Mouse (Mus musculus): ENCODE results near the gene Babam2. TPM values are rescaled to one million over a fixed set of nuclear protein-coding genes. Genes with fewer than 3 reads are reported as not detected.

The Babam2 gene
- polyA plus RNA-seq, 1 experiment from 2014 or later = 32.2 TPM

GRCm38 (mm10) chr5:32074053-32074452 is 376.6 kb downstream of the Babam2 start:
- H3K4me3 ChIP-seq = no peak overlapping the region
- no peak overlapping the region for H3K9ac ChIP-seq
- peaks cover 11% of the 10 kb centered on the region for H3K4me1 ChIP-seq
- H3K27me3 ChIP-seq = no peaks in the 10 kb centered on the region
- H3K4me2 ChIP-seq (replicated peaks) = no peak overlapping the region
- ATAC-seq (ENCODE audit: insufficient number of reproducible peaks, insufficient read depth, low FRiP score, low TSS enrichment) = no peak
- H3K36me3 ChIP-seq = no peaks in the 10 kb centered on the region
- 91% methylated on average over 3 of the region's 3 CpGs for WGBS
- H3K9me3 ChIP-seq = no peaks in the 10 kb centered on the region
- no peak overlapping the region for H3K27ac ChIP-seq

- Histone ChIP-seq H3K27me3 (no peaks in the 10 kb centered on the region), H3K9me3 (no peaks in the 10 kb centered on the region), H3K36me3 (no peaks in the 10 kb centered on the region), H3K4me2 (replicated peaks) (no peak overlapping the region), H3K4me3 (no peak overlapping the region), H3K4me1 (peaks cover 24% of the 10 kb centered on the region), H3K9ac (no peak overlapping the region), H3K27ac (no peak overlapping the region)
- WGBS = 88% methylated on average over 3 of the region's 3 CpGs
- ATAC-seq (ENCODE audit: insufficient number of reproducible peaks, insufficient read depth, low FRiP score, low TSS enrichment) = no peak
These were observed 379.7 kb downstream of the Babam2 start for GRCm38 (mm10) chr5:32077139-32077538.

- no peak overlapping the region for H3K9ac ChIP-seq
- H3K4me2 ChIP-seq (replicated peaks) = no peak overlapping the region
- peak overlapping the region; percentile 17; the same call in 1 of the 2 replicates for H3K27ac ChIP-seq
- no peaks in the 10 kb centered on the region for H3K27me3 ChIP-seq
- H3K4me3 ChIP-seq = no peak overlapping the region
- peaks cover 24% of the 10 kb centered on the region for H3K4me1 ChIP-seq
- WGBS = 43% methylated on average over 4 of the region's 4 CpGs
- no peak for ATAC-seq (ENCODE audit: insufficient number of reproducible peaks, insufficient read depth, low FRiP score, low TSS enrichment)
- no peaks in the 10 kb centered on the region for H3K9me3 ChIP-seq
- no peaks in the 10 kb centered on the region for H3K36me3 ChIP-seq
These were observed 381.5 kb downstream of the Babam2 start for GRCm38 (mm10) chr5:32078986-32079385.

- H3K27me3 ChIP-seq = no peaks in the 10 kb centered on the region
- 0 out of 2 replicates have a peak, but pooled peaks cover under 1% of the 10 kb centered on the region for H3K36me3 ChIP-seq
- no peak overlapping the region for H3K4me2 ChIP-seq (replicated peaks)
- H3K9ac ChIP-seq = no peak overlapping the region
- H3K4me3 ChIP-seq = no peak overlapping the region
- no peaks in the 10 kb centered on the region for H3K9me3 ChIP-seq
- 0 out of 2 replicates have a peak overlapping the region, but pooled peaks have one; percentile 41 for H3K27ac ChIP-seq
- ATAC-seq (ENCODE audit: insufficient number of reproducible peaks, insufficient read depth, low FRiP score, low TSS enrichment) = no peak
- H3K4me1 ChIP-seq = peaks cover 24% of the 10 kb centered on the region
- 41% methylated on average over 7 of the region's 7 CpGs for WGBS
These were observed 383.2 kb downstream of the Babam2 start for GRCm38 (mm10) chr5:32080490-32081219.

- WGBS = 76% methylated on average over 10 of the region's 10 CpGs
- no peak overlapping the region for H3K4me2 ChIP-seq (replicated peaks)
- no peaks in the 10 kb centered on the region for H3K27me3 ChIP-seq
- peak overlapping the region; percentile 78 for H3K27ac ChIP-seq
- H3K9ac ChIP-seq = no peak overlapping the region
- no peak overlapping the region for H3K4me3 ChIP-seq
- H3K36me3 ChIP-seq = 0 out of 2 replicates have a peak, but pooled peaks cover 6% of the 10 kb centered on the region
- peaks cover 13% of the 10 kb centered on the region for H3K4me1 ChIP-seq
- no peak for ATAC-seq (ENCODE audit: insufficient number of reproducible peaks, insufficient read depth, low FRiP score, low TSS enrichment)
- H3K9me3 ChIP-seq = no peaks in the 10 kb centered on the region
These were observed 386.9 kb downstream of the Babam2 start for GRCm38 (mm10) chr5:32084401-32084804.

- Histone ChIP-seq H3K4me1 (peaks cover 6% of the 10 kb centered on the region), H3K27me3 (no peaks in the 10 kb centered on the region), H3K4me2 (replicated peaks) (no peak overlapping the region), H3K27ac (no peak overlapping the region), H3K4me3 (no peak overlapping the region), H3K9ac (no peak overlapping the region), H3K9me3 (no peaks in the 10 kb centered on the region), H3K36me3 (0 out of 2 replicates have a peak, but pooled peaks cover 6% of the 10 kb centered on the region)
- no peak for ATAC-seq (ENCODE audit: insufficient number of reproducible peaks, insufficient read depth, low FRiP score, low TSS enrichment)
- WGBS = 88% methylated on average over 2 of the region's 2 CpGs
These were observed 388.1 kb downstream of the Babam2 start for GRCm38 (mm10) chr5:32085566-32085965.

GRCm38 (mm10) chr5:32085971-32086370 is 388.5 kb downstream of the Babam2 start:
- Histone ChIP-seq H3K27me3 (no peaks in the 10 kb centered on the region), H3K4me2 (replicated peaks) (no peak overlapping the region), H3K27ac (no peak overlapping the region), H3K9ac (no peak overlapping the region), H3K9me3 (no peaks in the 10 kb centered on the region), H3K4me1 (peaks cover 2% of the 10 kb centered on the region), H3K36me3 (0 out of 2 replicates have a peak, but pooled peaks cover 6% of the 10 kb centered on the region), H3K4me3 (no peak overlapping the region)
- no peak for ATAC-seq (ENCODE audit: insufficient number of reproducible peaks, insufficient read depth, low FRiP score, low TSS enrichment)
- 95% methylated on average over 2 of the region's 2 CpGs for WGBS

GRCm38 (mm10) chr5:32086526-32087090 is 389.1 kb downstream of the Babam2 start:
- no peaks in the 10 kb centered on the region for H3K4me1 ChIP-seq
- no peak overlapping the region for H3K4me3 ChIP-seq
- no peak for ATAC-seq (ENCODE audit: insufficient number of reproducible peaks, insufficient read depth, low FRiP score, low TSS enrichment)
- H3K9ac ChIP-seq = no peak overlapping the region
- 0 out of 2 replicates have a peak, but pooled peaks cover 6% of the 10 kb centered on the region for H3K36me3 ChIP-seq
- whole genome bisulfite sequencing = 82% methylated on average over 6 of the region's 6 CpGs
- H3K27me3 ChIP-seq = no peaks in the 10 kb centered on the region
- H3K4me2 ChIP-seq (replicated peaks) = no peak overlapping the region
- no peaks in the 10 kb centered on the region for H3K9me3 ChIP-seq
- no peak overlapping the region for H3K27ac ChIP-seq

GRCm38 (mm10) chr5:32089481-32089880 is 392.0 kb downstream of the Babam2 start:
- no peaks in the 10 kb centered on the region for H3K4me1 ChIP-seq
- no peaks in the 10 kb centered on the region for H3K27me3 ChIP-seq
- H3K9me3 ChIP-seq = no peaks in the 10 kb centered on the region
- no peak overlapping the region for H3K4me3 ChIP-seq
- no peak for ATAC-seq (ENCODE audit: insufficient number of reproducible peaks, insufficient read depth, low FRiP score, low TSS enrichment)
- 0 out of 2 replicates have a peak overlapping the region, but pooled peaks have one; percentile 13 for H3K9ac ChIP-seq
- 0 out of 2 replicates have a peak, but pooled peaks cover 6% of the 10 kb centered on the region for H3K36me3 ChIP-seq
- 43% methylated on average over 5 of the region's 5 CpGs for WGBS
- H3K4me2 ChIP-seq (replicated peaks) = no peak overlapping the region
- no peak overlapping the region for H3K27ac ChIP-seq

- ATAC-seq (ENCODE audit: insufficient number of reproducible peaks, insufficient read depth, low FRiP score, low TSS enrichment) = no peak
These were observed 394.8 kb downstream of the Babam2 start for GRCm38 (mm10) chr5:32092281-32092680.

GRCm38 (mm10) chr5:32098691-32099090 is 401.2 kb downstream of the Babam2 start:
- 73% methylated on average over 3 of the region's 3 CpGs for WGBS
- Histone ChIP-seq H3K9ac (no peak overlapping the region), H3K36me3 (no peaks in the 10 kb centered on the region), H3K4me1 (peaks cover 20% of the 10 kb centered on the region), H3K27me3 (no peaks in the 10 kb centered on the region), H3K4me3 (no peak overlapping the region), H3K4me2 (replicated peaks) (no peak overlapping the region), H3K27ac (no peak overlapping the region), H3K9me3 (no peaks in the 10 kb centered on the region)
- no peak for ATAC-seq (ENCODE audit: insufficient number of reproducible peaks, insufficient read depth, low FRiP score, low TSS enrichment)

More at GRCm38 (mm10) chr5:32092281-32092680, 394.8 kb downstream of the Babam2 start:
- Histone ChIP-seq H3K9me3 (no peaks in the 10 kb centered on the region), H3K27me3 (no peaks in the 10 kb centered on the region), H3K27ac (no peak overlapping the region), H3K9ac (no peak overlapping the region), H3K4me3 (no peak overlapping the region), H3K36me3 (no peaks in the 10 kb centered on the region), H3K4me2 (replicated peaks) (no peak overlapping the region), H3K4me1 (no peaks in the 10 kb centered on the region)

- ATAC-seq (ENCODE audit: insufficient number of reproducible peaks, insufficient read depth, low FRiP score, low TSS enrichment) = peak; percentile 49; the same call in 1 of the 2 replicates
- H3K9me3 ChIP-seq = no peaks in the 10 kb centered on the region
- no peaks in the 10 kb centered on the region for H3K27me3 ChIP-seq
- no peaks in the 10 kb centered on the region for H3K36me3 ChIP-seq
- 26% methylated on average over 5 of the region's 5 CpGs for WGBS
- H3K4me2 ChIP-seq (replicated peaks) = no peak overlapping the region
- no peak overlapping the region for H3K4me3 ChIP-seq
- no peak overlapping the region for H3K27ac ChIP-seq
- H3K4me1 ChIP-seq = peaks cover 20% of the 10 kb centered on the region
- H3K9ac ChIP-seq = no peak overlapping the region
These were observed 405.0 kb downstream of the Babam2 start for GRCm38 (mm10) chr5:32102484-32102883.

All from embryonic facial prominence, embryonic 12.5 days (tissue).